Mouse (Mus musculus) forebrain, embryonic 14.5 days (tissue): ENCODE measurements around the gene Herc3. TPM values are rescaled to one million over a fixed set of nuclear protein-coding genes. Genes with fewer than 3 reads are reported as not detected.

Experiments used
- ATAC-seq: fragments of 200-750 bp; cut with Nextera tagmentation; 2 replicates; pipeline ENCODE4 v1.8.0; 2017; ENCODE audit warnings: mild to moderate bottlenecking, moderate library complexity
- DNase-seq: peaks from one replicate; pipeline ENCODE4 v3.0.0-alpha.2; 2015; ENCODE audit warnings: low spot score
- H3K27ac ChIP-seq: fragments of 300-500 bp; sonication (generic); 2 replicates; pipeline ENCODE4 v1.5.1; 2014; ENCODE audit warnings: low read depth, mild to moderate bottlenecking, control low read depth, low read length, moderate library complexity
- H3K27me3 ChIP-seq: fragments of 300-500 bp; sonication (generic); replicated peaks from 2 replicates; pipeline ENCODE4 v1.6.1; 2014; ENCODE audit warnings: low read length, control low read depth, mixed read lengths; ENCODE audit not compliant: control insufficient read depth, insufficient read depth
- H3K36me3 ChIP-seq: fragments of 300-500 bp; sonication (generic); 2 replicates; pipeline ENCODE4 v1.6.1; 2014; ENCODE audit warnings: low read length, control low read depth; ENCODE audit not compliant: control insufficient read depth, insufficient read depth
- H3K4me1 ChIP-seq: fragments of 300-500 bp; sonication (generic); 2 replicates; pipeline ENCODE4 v1.6.1; 2014; ENCODE audit warnings: antibody characterized with exemption, low read length, control low read depth; ENCODE audit not compliant: control insufficient read depth, insufficient read depth
- H3K4me2 ChIP-seq: fragments of 300-500 bp; sonication (generic); 2 replicates; pipeline ENCODE4 v1.6.1; 2014; ENCODE audit warnings: mild to moderate bottlenecking, control low read depth, low read length
- H3K4me3 ChIP-seq: fragments of 300-500 bp; sonication (generic); 2 replicates; pipeline ENCODE4 v1.5.1; 2014; ENCODE audit warnings: low read depth, low read length, control low read depth
- H3K9ac ChIP-seq: fragments of 300-500 bp; sonication (generic); 2 replicates; pipeline ENCODE4 v1.6.1; 2014; ENCODE audit warnings: mild to moderate bottlenecking, low read length, control low read depth, moderate library complexity
- H3K9me3 ChIP-seq: fragments of 300-500 bp; sonication (generic); replicated peaks from 2 replicates; pipeline ENCODE4 v1.6.1; 2016; ENCODE audit warnings: low read length, control low read depth, mixed read lengths; ENCODE audit not compliant: control insufficient read depth
- WGBS: fragments of 180-500 bp; shearing (Covaris S2); extraction: QIAGEN DNeasy Blood & Tissue Kit; methylation state at CpG from one replicate; pipeline ENCODE4 v1.1.7; 2014; 5-methylcytosine and 5-hydroxymethylcytosine counted together
- polyA plus RNA-seq: library from polyadenylated mRNA; unstranded; fragments of >200 nt; fragmentation: Nextera tagmentation; extraction: Ambion mirVana; gene quantifications from 2 replicates; pipeline ENCODE4 v1.2.1, GENCODE M21; 2014

Gene Herc3
- polyA plus RNA-seq, 1 experiment from 2014 or later, result 21.2 TPM

GRCm38 (mm10) chr6:58933189-58933913 is 102.1 kb downstream of the Herc3 start:
- Histone ChIP-seq H3K36me3 (no peaks in the 10 kb centered on the region), H3K4me2 (no peak overlapping the region; the same call in 1 of the 2 replicates), H3K27me3 (no peaks in the 10 kb centered on the region), H3K4me1 (peaks cover 10% of the 10 kb centered on the region; the same call in 1 of the 2 replicates), H3K9ac (no peak overlapping the region), H3K9me3 (no peaks in the 10 kb centered on the region), H3K27ac (peak overlapping the region; percentile 65; the same call in 1 of the 2 replicates), H3K4me3 (no peak overlapping the region)
- DNase-seq, result peak; percentile 98
- WGBS, result 24% methylated on average over 6 of the region's 6 CpGs
- peak; percentile 91 for ATAC-seq

DNA sequence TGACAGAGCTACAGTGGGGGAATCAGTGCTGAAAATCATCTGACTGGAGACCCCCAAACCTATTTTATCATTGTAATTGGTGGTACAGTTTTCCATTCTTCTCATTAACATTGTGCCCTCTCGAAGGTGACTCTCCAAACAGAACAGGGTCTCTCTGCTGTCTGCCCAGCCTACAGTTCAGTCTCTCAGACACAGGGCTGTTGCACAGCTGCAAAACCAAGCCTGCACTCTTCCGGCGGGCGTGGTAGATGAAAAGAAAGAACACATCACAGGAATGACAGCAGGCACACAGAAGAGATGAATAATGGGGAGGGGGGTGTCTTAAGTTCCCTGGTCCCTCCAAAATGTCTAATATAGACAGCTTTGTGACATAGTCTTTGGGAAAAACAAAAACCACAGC is 102.9 kb downstream of the Herc3 start:
- H3K27me3 ChIP-seq, result no peaks in the 10 kb centered on the region
- peak overlapping the region; percentile 78 for H3K27ac ChIP-seq
- ATAC-seq (peak; percentile 29; the same call in 1 of the 2 replicates), DNase-seq (peak; percentile 29)
- peaks cover 10% of the 10 kb centered on the region; the same call in 1 of the 2 replicates for H3K4me1 ChIP-seq
- H3K9ac ChIP-seq, result 0 out of 2 replicates have a peak overlapping the region, but pooled peaks have one; percentile 22
- H3K4me2 ChIP-seq, result no peak overlapping the region
- H3K4me3 ChIP-seq, result no peak overlapping the region
- H3K36me3 ChIP-seq, result no peaks in the 10 kb centered on the region
- no peaks in the 10 kb centered on the region for H3K9me3 ChIP-seq
- 26% methylated on average over 4 of the region's 4 CpGs for WGBS

- Histone ChIP-seq H3K27ac (no peak overlapping the region), H3K9ac (no peak overlapping the region), H3K4me2 (no peak overlapping the region), H3K36me3 (no peaks in the 10 kb centered on the region), H3K4me3 (no peak overlapping the region), H3K4me1 (peaks cover 3% of the 10 kb centered on the region; the same call in 1 of the 2 replicates), H3K27me3 (no peaks in the 10 kb centered on the region), H3K9me3 (no peaks in the 10 kb centered on the region)
- ATAC-seq, result no peak
- DNase-seq, result no peak
Observed at GRCm38 (mm10) chr6:58937726-58938125, 106.5 kb downstream of the Herc3 start.

DNA sequence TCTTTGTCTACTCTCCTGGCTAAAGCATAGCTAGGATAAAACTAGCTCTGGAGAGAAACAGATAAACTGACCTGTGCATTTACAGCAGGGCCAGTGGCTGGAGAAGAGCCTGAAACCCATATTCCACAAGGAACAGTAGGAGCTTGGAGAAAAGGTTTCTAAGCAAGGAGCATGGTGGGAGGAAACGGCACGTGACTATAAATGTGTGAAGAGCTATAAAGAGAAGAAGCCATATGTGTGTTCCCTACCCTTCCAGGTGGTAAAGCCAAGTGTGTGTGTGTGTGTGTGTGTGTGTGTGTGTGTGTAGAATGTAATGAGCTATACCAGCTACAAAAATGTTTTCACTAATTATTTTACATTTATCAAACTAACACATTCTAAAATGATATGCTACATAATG is 111.0 kb downstream of the Herc3 start:
- 76% methylated on average over 2 of the region's 2 CpGs for WGBS
- no peak overlapping the region for H3K9ac ChIP-seq
- no peaks in the 10 kb centered on the region for H3K36me3 ChIP-seq
- no peak for DNase-seq
- H3K27me3 ChIP-seq, result no peaks in the 10 kb centered on the region
- no peak overlapping the region for H3K27ac ChIP-seq
- H3K4me3 ChIP-seq, result no peak overlapping the region
- H3K4me2 ChIP-seq, result no peak overlapping the region
- ATAC-seq, result no peak
- H3K4me1 ChIP-seq, result no peaks in the 10 kb centered on the region
- H3K9me3 ChIP-seq, result no peaks in the 10 kb centered on the region

- Histone ChIP-seq H3K9ac (no peak overlapping the region), H3K4me3 (no peak overlapping the region), H3K27ac (no peak overlapping the region), H3K27me3 (no peaks in the 10 kb centered on the region), H3K4me2 (no peak overlapping the region), H3K9me3 (no peaks in the 10 kb centered on the region), H3K4me1 (no peaks in the 10 kb centered on the region), H3K36me3 (no peaks in the 10 kb centered on the region)
- DNase-seq (no peak), ATAC-seq (no peak)
- 92% methylated on average over 3 of the region's 3 CpGs for WGBS
Observed at GRCm38 (mm10) chr6:58943958-58944357, 112.7 kb downstream of the Herc3 start.

DNA sequence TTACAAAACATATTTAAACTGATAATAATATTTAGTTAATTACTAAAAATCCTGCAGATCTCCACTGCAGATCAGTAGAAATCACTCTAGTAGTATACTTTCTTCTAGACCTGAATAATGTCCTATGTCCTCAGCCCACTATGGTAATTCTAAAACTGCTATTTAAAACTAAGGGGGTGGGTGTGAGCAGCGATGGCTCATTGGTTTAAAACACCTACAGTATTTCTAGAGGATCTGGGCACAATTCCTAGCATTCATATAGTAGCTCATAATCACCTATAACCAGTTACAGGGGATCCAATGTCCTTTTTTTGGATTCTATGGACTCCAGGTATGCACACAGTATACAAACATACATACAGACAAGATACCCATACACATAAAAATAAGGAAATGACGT is 115.0 kb downstream of the Herc3 start:
- H3K9me3 ChIP-seq, result no peaks in the 10 kb centered on the region
- H3K4me3 ChIP-seq, result no peak overlapping the region
- H3K27me3 ChIP-seq, result no peaks in the 10 kb centered on the region
- DNase-seq (no peak), ATAC-seq (no peak)
- WGBS, result 70% methylated on average over 2 of the region's 2 CpGs
- H3K4me2 ChIP-seq, result no peak overlapping the region
- H3K9ac ChIP-seq, result no peak overlapping the region
- no peaks in the 10 kb centered on the region for H3K4me1 ChIP-seq
- H3K36me3 ChIP-seq, result no peaks in the 10 kb centered on the region
- no peak overlapping the region for H3K27ac ChIP-seq

GRCm38 (mm10) chr6:58946840-58947239 is 115.6 kb downstream of the Herc3 start:
- DNase-seq, result no peak
- no peak for ATAC-seq
- H3K9me3 ChIP-seq, result no peaks in the 10 kb centered on the region

GRCm38 (mm10) chr6:58950410-58950809 is 119.1 kb downstream of the Herc3 start:
- Histone ChIP-seq H3K27me3 (no peaks in the 10 kb centered on the region), H3K4me3 (no peak overlapping the region), H3K9ac (no peak overlapping the region), H3K27ac (no peak overlapping the region), H3K4me2 (no peak overlapping the region), H3K36me3 (no peaks in the 10 kb centered on the region), H3K4me1 (no peaks in the 10 kb centered on the region), H3K9me3 (no peaks in the 10 kb centered on the region)
- ATAC-seq, result no peak
- no peak for DNase-seq
- WGBS, result 92% methylated on average over 1 of the region's 1 CpGs

More at GRCm38 (mm10) chr6:58946840-58947239, 115.6 kb downstream of the Herc3 start:
- no peaks in the 10 kb centered on the region for H3K36me3 ChIP-seq
- no peaks in the 10 kb centered on the region for H3K4me1 ChIP-seq
- 73% methylated on average over 4 of the region's 4 CpGs for WGBS
- H3K9ac ChIP-seq, result no peak overlapping the region
- no peak overlapping the region for H3K4me2 ChIP-seq
- no peaks in the 10 kb centered on the region for H3K27me3 ChIP-seq
- no peak overlapping the region for H3K4me3 ChIP-seq
- H3K27ac ChIP-seq, result no peak overlapping the region

DNA sequence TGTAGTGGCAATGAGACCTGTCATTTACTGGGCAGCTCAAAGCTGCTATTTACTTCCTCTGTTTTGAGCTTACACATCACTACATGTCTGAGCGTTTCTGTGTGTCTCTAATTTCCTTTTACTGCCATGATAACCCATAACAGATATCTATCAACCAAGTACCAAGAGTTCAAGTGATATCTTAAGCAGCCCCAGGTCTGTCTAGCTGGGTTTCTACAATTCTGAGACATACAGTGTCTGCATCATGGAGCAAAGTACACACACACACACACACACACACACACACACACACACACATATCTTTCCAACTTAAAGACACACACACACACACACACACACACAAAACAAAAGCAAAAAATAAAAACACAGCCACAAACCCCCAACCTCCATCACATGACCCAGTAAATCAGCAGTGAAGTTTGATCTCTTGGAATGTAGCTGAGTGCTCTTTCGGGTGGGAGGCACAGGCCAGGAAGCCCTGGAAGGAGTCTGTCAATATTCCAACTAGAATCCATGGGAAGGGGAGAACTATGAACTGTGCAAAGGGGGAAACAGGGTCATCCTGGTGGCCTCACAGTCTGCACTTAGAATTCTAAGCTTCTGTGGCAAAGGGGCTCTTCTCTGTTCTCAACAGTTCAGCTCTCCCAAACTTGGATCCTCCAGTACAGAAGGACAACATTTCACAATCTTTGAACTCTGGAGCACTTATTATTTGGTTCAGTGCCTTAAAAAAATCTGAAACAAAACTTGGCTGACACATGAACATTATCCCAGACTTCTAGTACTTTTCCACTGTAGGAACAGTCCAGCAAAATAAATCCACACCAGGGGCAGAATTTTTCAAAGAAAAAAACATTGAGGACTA is 120.1 kb downstream of the Herc3 start:
- H3K4me2 ChIP-seq, result no peak overlapping the region
- no peak overlapping the region for H3K4me3 ChIP-seq
- H3K27me3 ChIP-seq, result no peaks in the 10 kb centered on the region
- WGBS, result 84% methylated on average over 2 of the region's 2 CpGs
- H3K9me3 ChIP-seq, result no peaks in the 10 kb centered on the region
- H3K9ac ChIP-seq, result no peak overlapping the region
- DNase-seq (no peak), ATAC-seq (no peak)
- no peaks in the 10 kb centered on the region for H3K36me3 ChIP-seq
- H3K4me1 ChIP-seq, result no peaks in the 10 kb centered on the region
- H3K27ac ChIP-seq, result no peak overlapping the region
